Comparison of ENCODE assay signal across 8 mouse cellular contexts in genomic region chr19:5845319-5846135, GRCm38 (mm10). TPM values are rescaled to one million over a fixed set of nuclear protein-coding genes. Genes with fewer than 3 reads are reported as not detected.
DNase-seq lines count a peak whose midpoint lies in the region; ATAC-seq and TF ChIP-seq lines count a peak whose summit lies in the region.

No protein-coding gene starts in this region.

- H3K4me2 ChIP-seq in heart, embryonic 13.5 days: peak overlapping the region; percentile 80
- H3K4me2 ChIP-seq in liver, embryonic 12.5 days: peak overlapping the region; percentile 79
- peak overlapping the region; percentile 70 for H3K4me2 ChIP-seq in stomach, embryonic 15.5 days

- H3K27me3 ChIP-seq in heart, embryonic 13.5 days (replicated peaks): no peaks in the 10 kb centered on the region
- H3K27me3 ChIP-seq in liver, embryonic 12.5 days (replicated peaks): no peaks in the 10 kb centered on the region
- no peaks in the 10 kb centered on the region for H3K27me3 ChIP-seq in stomach, embryonic 15.5 days (replicated peaks)

- peak; percentile 98 for DNase-seq in A20 (ENCODE audit: low read depth, low spot score)
- DNase-seq in adrenal gland, postnatal 4 days (ENCODE audit: low spot score in 2 of 2): peak; percentile 87 to 92
- peak; percentile 97 for DNase-seq in kidney, postnatal 10 days
- DNase-seq in natural killer cell, adult 2 months (ENCODE audit: low spot score in 2 of 2): peak; percentile 97

- 6% methylated on average over 45 of the region's 45 CpGs for WGBS in heart, embryonic 13.5 days
- 2% methylated on average over 45 of the region's 45 CpGs for WGBS in liver, embryonic 12.5 days (ENCODE audit: insufficient replicate concordance)
- WGBS in stomach, embryonic 15.5 days: 2% methylated on average over 45 of the region's 45 CpGs

- H3K36me3 ChIP-seq in heart, embryonic 13.5 days: no peaks in the 10 kb centered on the region
- no peaks in the 10 kb centered on the region for H3K36me3 ChIP-seq in liver, embryonic 12.5 days
- no peaks in the 10 kb centered on the region for H3K36me3 ChIP-seq in stomach, embryonic 15.5 days

- peak overlapping the region; percentile 80 for H3K4me3 ChIP-seq in embryonic fibroblast, embryonic 13.5 days (ENCODE audit: insufficient read depth, low read length)
- peak overlapping the region; percentile 40 for H3K4me3 ChIP-seq in heart, embryonic 13.5 days
- H3K4me3 ChIP-seq in liver, embryonic 12.5 days: peak overlapping the region; percentile 57
- peak overlapping the region; percentile 42 for H3K4me3 ChIP-seq in stomach, embryonic 15.5 days (replicated peaks)

- peak; percentile 48 for ATAC-seq in heart, embryonic 13.5 days (ENCODE audit: extremely low read depth, insufficient number of reproducible peaks, low FRiP score, low TSS enrichment)
- peak; percentile 46 for ATAC-seq in liver, embryonic 12.5 days
- peak; percentile 32; the same call in 1 of the 2 replicates for ATAC-seq in stomach, embryonic 15.5 days (ENCODE audit: insufficient read depth, low FRiP score, low read depth)

- TF ChIP-seq POLR2A in embryonic fibroblast, embryonic 13.5 days (IDR thresholded peaks at IDR 0.05; ENCODE audit: low read depth, low read length): peak; percentile 100

- peak overlapping the region; percentile 99 for H3K27ac ChIP-seq in embryonic fibroblast, embryonic 13.5 days (ENCODE audit: insufficient read depth, low read length)
- H3K27ac ChIP-seq in heart, embryonic 13.5 days (replicated peaks): peak overlapping the region; percentile 100
- H3K27ac ChIP-seq in liver, embryonic 12.5 days: peak overlapping the region; percentile 98
- H3K27ac ChIP-seq in stomach, embryonic 15.5 days: peak overlapping the region; percentile 99

- peak overlapping the region; percentile 86 for H3K9ac ChIP-seq in heart, embryonic 13.5 days
- peak overlapping the region; percentile 86 for H3K9ac ChIP-seq in liver, embryonic 12.5 days
- H3K9ac ChIP-seq in stomach, embryonic 15.5 days: peak overlapping the region; percentile 38; the same call in 1 of the 2 replicates

- H3K9me3 ChIP-seq in heart, embryonic 13.5 days: no peaks in the 10 kb centered on the region
- H3K9me3 ChIP-seq in liver, embryonic 12.5 days (replicated peaks): no peaks in the 10 kb centered on the region
- no peaks in the 10 kb centered on the region for H3K9me3 ChIP-seq in stomach, embryonic 15.5 days

- peaks cover 12% of the 10 kb centered on the region; the same call in 1 of the 2 replicates for H3K4me1 ChIP-seq in embryonic fibroblast, embryonic 13.5 days (ENCODE audit: control insufficient read depth, insufficient read depth, low read length)
- H3K4me1 ChIP-seq in heart, embryonic 13.5 days: peaks cover 93% of the 10 kb centered on the region
- peaks cover 96% of the 10 kb centered on the region for H3K4me1 ChIP-seq in liver, embryonic 12.5 days
- H3K4me1 ChIP-seq in stomach, embryonic 15.5 days: peaks cover 65% of the 10 kb centered on the region

- no peak for TF ChIP-seq CTCF in embryonic fibroblast, embryonic 13.5 days (IDR thresholded peaks at IDR 0.05; ENCODE audit: borderline replicate concordance, insufficient read depth, low read length)

RNA-seq across cellular contexts. Expression of gene Frmd8, which starts 29.5 kb away (rescaled TPM):
- total RNA-seq in adrenal gland, postnatal 4 days (2021): 10 to 100 TPM; 42.4 to 45.9 TPM
- polyA plus RNA-seq in embryonic fibroblast, embryonic 13.5 days (2011; ENCODE audit: insufficient read length, low read depth, missing spikeins): 24.9 and 35.7 TPM in 2 replicates
- polyA plus RNA-seq in heart, embryonic 13.5 days (2015; fragmentation: Nextera tagmentation; extraction: Ambion mirVana): 27.4 and 29.0 TPM in 2 replicates
- 22.1 and 24.2 TPM in 2 replicates for polyA plus RNA-seq in liver, embryonic 12.5 days (2016; fragmentation: Nextera tagmentation; extraction: Ambion mirVana)
- 25.3 and 27.7 TPM in 2 replicates for polyA plus RNA-seq in stomach, embryonic 15.5 days (2015; fragmentation: Nextera tagmentation; extraction: Ambion mirVana)

RNA-seq across cellular contexts. Expression of gene Slc25a45, which starts 32.1 kb away (rescaled TPM):
- 10 to 100 TPM; 25.9 to 26.3 TPM for total RNA-seq in adrenal gland, postnatal 4 days (2021)
- polyA plus RNA-seq in embryonic fibroblast, embryonic 13.5 days (2011; ENCODE audit: insufficient read length, low read depth, missing spikeins): 1.3 and 3.5 TPM in 2 replicates
- 3.7 and 4.2 TPM in 2 replicates for polyA plus RNA-seq in heart, embryonic 13.5 days (2015; fragmentation: Nextera tagmentation; extraction: Ambion mirVana)
- polyA plus RNA-seq in liver, embryonic 12.5 days (2016; fragmentation: Nextera tagmentation; extraction: Ambion mirVana): 7.5 and 7.7 TPM in 2 replicates
- polyA plus RNA-seq in stomach, embryonic 15.5 days (2015; fragmentation: Nextera tagmentation; extraction: Ambion mirVana): 5.5 TPM in 2 replicates

RNA-seq across cellular contexts. Expression of gene Tigd3, which starts 48.4 kb away (rescaled TPM):
- total RNA-seq in adrenal gland, postnatal 4 days (2021): 1 to 10 TPM; 3.1 TPM
- 0.60 and 1.5 TPM in 2 replicates for polyA plus RNA-seq in embryonic fibroblast, embryonic 13.5 days (2011; ENCODE audit: insufficient read length, low read depth, missing spikeins)
- polyA plus RNA-seq in heart, embryonic 13.5 days (2015; fragmentation: Nextera tagmentation; extraction: Ambion mirVana): 1.9 and 2.0 TPM in 2 replicates
- polyA plus RNA-seq in liver, embryonic 12.5 days (2016; fragmentation: Nextera tagmentation; extraction: Ambion mirVana): 3.2 and 3.5 TPM in 2 replicates
- polyA plus RNA-seq in stomach, embryonic 15.5 days (2015; fragmentation: Nextera tagmentation; extraction: Ambion mirVana): 2.3 and 2.4 TPM in 2 replicates

Comparison
In these comparisons a context has a peak if more than half of its experiments do, and no peak if none do; other contexts are left out.
1. Peak in every context shown above with its lines: DNase-seq, ATAC-seq, H3K4me3 ChIP-seq and H3K27ac ChIP-seq.